Mouse (Mus musculus) liver, embryonic 14.5 days (tissue): ENCODE measurements around the gene Tecta.

Source experiments
- CTCF ChIP-seq: IDR thresholded peaks from 2 replicates; pipeline ENCODE4 v1.5.1; 2016; ENCODE audit warnings: antibody characterized with exemption, low read depth, control low read depth
- EP300 ChIP-seq: IDR thresholded peaks from 2 replicates; pipeline ENCODE4 v1.6.1; 2016; ENCODE audit warnings: antibody characterized with exemption, low read depth

DNA sequence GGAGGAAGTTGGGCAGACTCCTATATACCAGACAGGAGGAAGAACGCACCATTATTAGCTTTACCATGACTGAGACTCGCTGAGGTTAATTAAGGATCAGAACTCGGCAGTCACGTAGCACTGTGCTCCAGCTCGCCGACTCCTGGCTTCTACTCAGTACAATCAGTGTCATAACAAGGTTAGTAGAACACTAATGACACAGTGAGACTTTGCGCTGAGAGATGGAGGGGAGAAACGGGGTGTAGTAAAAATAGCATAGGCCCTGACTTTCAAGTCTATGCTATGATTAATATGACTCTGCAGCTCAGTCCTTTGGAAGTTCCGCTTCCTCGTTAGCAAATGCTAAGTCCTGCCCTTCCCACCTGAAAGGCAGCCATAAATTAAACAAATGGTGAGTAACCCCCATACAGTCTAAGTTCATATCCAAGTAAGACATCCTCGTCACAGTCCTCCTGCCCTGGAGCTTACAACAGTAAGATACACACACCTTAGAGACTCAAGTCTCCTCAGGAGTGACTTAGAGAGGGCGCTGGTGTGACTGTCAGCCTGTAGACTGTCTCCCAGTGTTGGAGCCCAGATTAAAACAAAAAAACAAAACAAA lies 17.7 kb upstream of the Tecta start:
- TF ChIP-seq CTCF (no peak), EP300 (no peak)
